Comparison of ENCODE assay signal across 10 mouse cellular contexts in the genomic region with DNA sequence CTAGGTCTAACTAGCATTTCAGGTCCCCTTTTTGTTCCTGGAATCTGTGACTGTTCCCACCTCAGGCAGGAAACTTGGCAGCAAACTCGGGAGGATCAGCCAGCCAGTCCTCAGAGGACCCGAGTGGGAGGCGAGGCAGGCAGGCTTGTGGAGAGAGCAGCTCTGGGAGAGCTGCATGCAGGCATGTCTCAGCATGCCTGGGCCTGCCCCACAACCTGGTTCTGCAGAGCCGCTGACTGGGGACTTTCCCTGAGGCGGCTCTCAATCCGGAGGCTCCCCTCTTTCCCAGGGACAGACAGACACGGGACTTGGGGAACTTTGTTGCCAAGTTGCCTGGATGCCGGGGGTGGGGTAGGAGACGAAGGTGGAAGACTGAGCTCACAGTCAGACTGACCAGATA. TPM values are rescaled to one million over a fixed set of nuclear protein-coding genes. Genes with fewer than 3 reads are reported as not detected.
DNase-seq lines count a peak whose midpoint lies in the region; ATAC-seq and TF ChIP-seq lines count a peak whose summit lies in the region.
"Had no signal": no experiment of that assay in that cellular context is flagged by ENCODE, and none has a peak within 500 bp of the region (broad histone marks: within the 10 kb centered on the region; RNA-seq: fewer than 3 reads in every experiment).

No protein-coding gene starts in this region.

- H3K79me2 ChIP-seq in myocyte (ENCODE audit: control insufficient read depth, insufficient read depth) = no peaks in the 10 kb centered on the region

- H3ac ChIP-seq in myocyte (ENCODE audit: control insufficient read depth, insufficient read length) = no peak overlapping the region

- H3K36me3 ChIP-seq in ES-E14 (ENCODE audit: control insufficient read depth, insufficient read depth, low read length, poor library complexity, severe bottlenecking) (no peaks in the 10 kb centered on the region), myocyte (ENCODE audit: control insufficient read depth, insufficient read depth) (no peaks in the 10 kb centered on the region)
- H3K36me3 ChIP-seq in forebrain, embryonic 15.5 days = no peaks in the 10 kb centered on the region
- no peaks in the 10 kb centered on the region for H3K36me3 ChIP-seq in liver, embryonic 11.5 days (ENCODE audit: control insufficient read depth, insufficient read depth, low read length)
- H3K36me3 ChIP-seq: neural tube, embryonic 12.5 days had no signal

- H3K9me3 ChIP-seq in ES-E14 (ENCODE audit: control insufficient read depth, insufficient read depth, low read depth, low read length) = no peaks in the 10 kb centered on the region
- peaks cover 5% of the 10 kb centered on the region; the same call in 1 of the 2 replicates for H3K9me3 ChIP-seq in forebrain, embryonic 15.5 days
- no peaks in the 10 kb centered on the region for H3K9me3 ChIP-seq in liver, embryonic 11.5 days (ENCODE audit: control insufficient read depth, low read length)

- H3K4me2 ChIP-seq in myocyte (ENCODE audit: low read depth) = no peak overlapping the region
- H3K4me2 ChIP-seq in forebrain, embryonic 15.5 days (replicated peaks) = no peak overlapping the region
- no peak overlapping the region for H3K4me2 ChIP-seq in liver, embryonic 11.5 days
- H3K4me2 ChIP-seq: neural tube, embryonic 12.5 days had no signal

- WGBS in forebrain, embryonic 15.5 days = 50% methylated on average over 9 of the region's 9 CpGs
- WGBS in liver, embryonic 11.5 days = 50% methylated on average over 9 of the region's 9 CpGs

- in situ Hi-C loops in ES-E14 (cut with MboI; ENCODE audit: low sequenced_read_pairs in 2 of 2, unreplicated experiment in 2 of 2) = no loop called here

- H3K27me3 ChIP-seq in myocyte (ENCODE audit: control insufficient read depth, insufficient read depth, insufficient read length) = no peaks in the 10 kb centered on the region
- no peaks in the 10 kb centered on the region for H3K27me3 ChIP-seq in forebrain, embryonic 15.5 days
- no peaks in the 10 kb centered on the region for H3K27me3 ChIP-seq in liver, embryonic 11.5 days (replicated peaks; ENCODE audit: control insufficient read depth, insufficient read depth, low read length)
- H3K27me3 ChIP-seq: neural tube, embryonic 12.5 days had no signal

- peak; percentile 25 for TF ChIP-seq POLR2A in myocyte (IDR thresholded peaks at IDR 0.05; ENCODE audit: insufficient read length, low read depth)

- H3K27ac ChIP-seq in ES-E14 (ENCODE audit: insufficient read depth, low read depth, low read length, poor library complexity, severe bottlenecking) = peak overlapping the region; percentile 88
- no peak overlapping the region for H3K27ac ChIP-seq in forebrain, embryonic 15.5 days (replicated peaks)
- H3K27ac ChIP-seq in liver, embryonic 11.5 days (ENCODE audit: low read depth, low read length) = no peak overlapping the region
- H3K27ac ChIP-seq: neural tube, embryonic 12.5 days had no signal

- H3K4me3 ChIP-seq in ES-E14 (ENCODE audit: insufficient read depth in 1 of 2, low read depth in 1 of 2, low read length in 2 of 2, poor library complexity in 1 of 2, severe bottlenecking in 1 of 2) = peak overlapping the region; percentile 17 to 28
- no peak overlapping the region for H3K4me3 ChIP-seq in myocyte
- no peak overlapping the region for H3K4me3 ChIP-seq in forebrain, embryonic 15.5 days
- no peak overlapping the region for H3K4me3 ChIP-seq in liver, embryonic 11.5 days (ENCODE audit: low read depth, low read length)
- H3K4me3 ChIP-seq: neural tube, embryonic 12.5 days had no signal

- peaks cover 0 to 10% of the 10 kb centered on the region in 2 experiments; a peak in 1 of 4 replicates for H3K4me1 ChIP-seq in ES-E14 (ENCODE audit: control insufficient read depth in 2 of 2, insufficient read depth in 2 of 2, low read length in 2 of 2, poor library complexity in 1 of 2)
- no peaks in the 10 kb centered on the region; the same call in 1 of the 2 replicates for H3K4me1 ChIP-seq in forebrain, embryonic 15.5 days
- no peaks in the 10 kb centered on the region for H3K4me1 ChIP-seq in liver, embryonic 11.5 days (replicated peaks; ENCODE audit: control insufficient read depth, insufficient read depth, low read length)

- peak overlapping the region; percentile 72 for H3K9ac ChIP-seq in ES-E14 (ENCODE audit: insufficient read depth, low read depth, low read length, poor library complexity, severe bottlenecking)
- H3K9ac ChIP-seq in forebrain, embryonic 15.5 days (replicated peaks) = no peak overlapping the region
- no peak overlapping the region for H3K9ac ChIP-seq in liver, embryonic 11.5 days (ENCODE audit: low read depth, low read length)
- H3K9ac ChIP-seq: neural tube, embryonic 12.5 days had no signal

- peak; percentile 61 to 66 for DNase-seq in cerebellum, postnatal 10 days
- DNase-seq in cerebellum, adult 8-10 months = no peak
- no peak for DNase-seq in ES-E14 (ENCODE audit: low read depth, low spot score)
- DNase-seq in gastrocnemius, adult 8-10 months (ENCODE audit: low spot score in 2 of 2) = peak; percentile 52 to 61
- peak; percentile 51 for DNase-seq in kidney, postnatal 14 days
- DNase-seq in liver, embryonic 11.5 days (ENCODE audit: low spot score) = no peak

- ATAC-seq in forebrain, embryonic 15.5 days (replicated peaks) = no peak
- no peak for ATAC-seq in liver, embryonic 11.5 days (replicated peaks; ENCODE audit: low FRiP score)

TF ChIP-seq in ES-E14, 5 proteins besides CTCF, POLR2A, EP300 and RAD21:
- TF ChIP-seq MAFK (IDR thresholded peaks at IDR 0.05; ENCODE audit: insufficient read depth, low read depth, low read length) = no peak
- TF ChIP-seq HCFC1 (IDR thresholded peaks at IDR 0.05; ENCODE audit: borderline replicate concordance, insufficient read depth, low read length) = no peak
- no peak for TF ChIP-seq CHD2 (IDR thresholded peaks at IDR 0.05; ENCODE audit: low read depth, low read length)
- TF ChIP-seq ZNF384 (IDR thresholded peaks at IDR 0.05; ENCODE audit: low read depth, low read length) = no peak
- no peak for TF ChIP-seq ZC3H11A (IDR thresholded peaks at IDR 0.05; ENCODE audit: borderline replicate concordance, low read depth, low read length)

TF ChIP-seq in myocyte, 11 proteins besides CTCF, POLR2A, EP300 and RAD21:
- TF ChIP-seq TCF12 (IDR thresholded peaks at IDR 0.05; ENCODE audit: insufficient read depth, poor library complexity, severe bottlenecking) = no peak

RNA-seq across cellular contexts. Expression of a gene that starts 13.4 kb away (rescaled TPM):
- 0.26 TPM in 1 of 2 replicates, not detected in the other for total RNA-seq in ES-E14 (2012; rRNA removed)
- total RNA-seq in gastrocnemius, adult 8-10 months (2022) = not detected
- polyA plus RNA-seq in myocyte (2012; fragmentation: generic; extraction: Trizol) = not detected
- not detected in 2 replicates for polyA plus RNA-seq in forebrain, embryonic 15.5 days (2015; fragmentation: Nextera tagmentation; extraction: Ambion mirVana)
- polyA plus RNA-seq in liver, embryonic 11.5 days (2014; fragmentation: Nextera tagmentation; extraction: Ambion mirVana) = not detected in 2 replicates
- total RNA-seq: hematopoietic stem cell, adult 5-6 weeks had no signal
- polyA plus RNA-seq: neural tube, embryonic 12.5 days had no signal

RNA-seq across cellular contexts. Expression of a gene that starts 54.5 kb away (rescaled TPM):
- total RNA-seq in ES-E14 (2012; rRNA removed) = 20.7 and 28.8 TPM in 2 replicates
- total RNA-seq in gastrocnemius, adult 8-10 months (2022) = 100 to 1,000 TPM in 1 of 4 experiments, 10 to 100 TPM in 3; 62.5 to 101 (median 75.1) TPM
- 0.50 TPM for polyA plus RNA-seq in myocyte (2012; fragmentation: generic; extraction: Trizol)
- polyA plus RNA-seq in forebrain, embryonic 15.5 days (2015; fragmentation: Nextera tagmentation; extraction: Ambion mirVana) = 21.1 and 23.3 TPM in 2 replicates
- 3.8 and 5.5 TPM in 2 replicates for polyA plus RNA-seq in liver, embryonic 11.5 days (2014; fragmentation: Nextera tagmentation; extraction: Ambion mirVana)

Comparison
In these comparisons a context has a peak if more than half of its experiments do, and no peak if none do; other contexts are left out.
1. DNase-seq: peak in cerebellum, postnatal 10 days (2 of 2), gastrocnemius, adult 8-10 months (2 of 2) and kidney, postnatal 14 days (single experiment); none in cerebellum, adult 8-10 months (single experiment), ES-E14 (single experiment) and liver, embryonic 11.5 days (single experiment).
2. H3K4me3 ChIP-seq: peak in ES-E14 (2 of 2); none in myocyte (single experiment), forebrain, embryonic 15.5 days (single experiment) and liver, embryonic 11.5 days (single experiment).